18 mouse cellular contexts compared by ENCODE assay signal in genomic region chr1:130770487-130770886, GRCm38 (mm10). TPM values are rescaled to one million over a fixed set of nuclear protein-coding genes. Genes with fewer than 3 reads are reported as not detected.
A peak's percentile ranks its signal among the peaks of the same experiment; 100 is the strongest.
DNase-seq lines count a peak whose midpoint lies in the region; ATAC-seq and TF ChIP-seq lines count a peak whose summit lies in the region.
"Had no signal": no experiment of that assay in that cellular context is flagged by ENCODE, and none has a peak within 500 bp of the region (broad histone marks: within the 10 kb centered on the region; RNA-seq: fewer than 3 reads in every experiment).

No protein-coding gene starts in this region.

- H3K36me3 ChIP-seq in embryonic facial prominence, embryonic 11.5 days (replicated peaks; ENCODE audit: control insufficient read depth, insufficient read depth, low read depth, low read length) = no peaks in the 10 kb centered on the region
- no peaks in the 10 kb centered on the region for H3K36me3 ChIP-seq in embryonic facial prominence, embryonic 10.5 days (replicated peaks)
- no peaks in the 10 kb centered on the region for H3K36me3 ChIP-seq in embryonic facial prominence, embryonic 15.5 days
- H3K36me3 ChIP-seq in small intestine, adult 2 months (ENCODE audit: control insufficient read depth, insufficient read depth, low read length) = no peaks in the 10 kb centered on the region
- H3K36me3 ChIP-seq: hindbrain, embryonic 12.5 days; liver, embryonic 12.5 days; neural tube, embryonic 15.5 days had no signal

- TF ChIP-seq CTCF in small intestine, adult 2 months (IDR thresholded peaks at IDR 0.05; ENCODE audit: extremely low read depth, insufficient read length, insufficient replicate concordance, low read depth, low read length) = no peak

- WGBS in embryonic facial prominence, embryonic 11.5 days = 79% methylated on average over 4 of the region's 4 CpGs
- WGBS in embryonic facial prominence, embryonic 10.5 days = 83% methylated on average over 4 of the region's 4 CpGs
- 72% methylated on average over 4 of the region's 4 CpGs for WGBS in embryonic facial prominence, embryonic 15.5 days
- 51% methylated on average over 4 of the region's 4 CpGs for WGBS in small intestine, adult 2 months

- no peak for TF ChIP-seq POLR2A in small intestine, adult 2 months (IDR thresholded peaks at IDR 0.05; ENCODE audit: low read depth, low read length)

- H3K4me1 ChIP-seq in embryonic facial prominence, embryonic 11.5 days (ENCODE audit: control insufficient read depth, insufficient read depth, low read length) = no peaks in the 10 kb centered on the region
- H3K4me1 ChIP-seq in embryonic facial prominence, embryonic 10.5 days = no peaks in the 10 kb centered on the region
- H3K4me1 ChIP-seq in embryonic facial prominence, embryonic 15.5 days = no peaks in the 10 kb centered on the region; the same call in 1 of the 2 replicates
- H3K4me1 ChIP-seq in small intestine, adult 2 months (ENCODE audit: control insufficient read depth, insufficient read depth, insufficient read length, low read length) = peaks cover 22% of the 10 kb centered on the region; the same call in 1 of the 2 replicates
- H3K4me1 ChIP-seq: hindbrain, embryonic 12.5 days; neural tube, embryonic 15.5 days had no signal

- no peak overlapping the region for H3K27ac ChIP-seq in embryonic facial prominence, embryonic 11.5 days (replicated peaks; ENCODE audit: low read depth, low read length)
- no peak overlapping the region for H3K27ac ChIP-seq in embryonic facial prominence, embryonic 10.5 days (replicated peaks)
- peak overlapping the region; percentile 66 for H3K27ac ChIP-seq in embryonic facial prominence, embryonic 15.5 days (replicated peaks)
- H3K27ac ChIP-seq in small intestine, adult 2 months (ENCODE audit: insufficient read depth, low read depth, low read length) = 0 out of 2 replicates have a peak overlapping the region, but pooled peaks have one; percentile 30
- H3K27ac ChIP-seq: hindbrain, embryonic 12.5 days; liver, embryonic 12.5 days; neural tube, embryonic 15.5 days had no signal

- no peaks in the 10 kb centered on the region for H3K27me3 ChIP-seq in embryonic facial prominence, embryonic 11.5 days (ENCODE audit: control insufficient read depth, insufficient read depth, low read length)
- no peaks in the 10 kb centered on the region for H3K27me3 ChIP-seq in embryonic facial prominence, embryonic 10.5 days (replicated peaks; ENCODE audit: low read depth, poor library complexity, severe bottlenecking)
- H3K27me3 ChIP-seq in embryonic facial prominence, embryonic 15.5 days = no peaks in the 10 kb centered on the region
- no peaks in the 10 kb centered on the region for H3K27me3 ChIP-seq in small intestine, adult 2 months (ENCODE audit: control insufficient read depth, insufficient read depth, low read length)
- H3K27me3 ChIP-seq: hindbrain, embryonic 12.5 days; liver, embryonic 12.5 days; neural tube, embryonic 15.5 days had no signal

- H3K4me3 ChIP-seq in embryonic facial prominence, embryonic 11.5 days (ENCODE audit: low read depth, low read length) = no peak overlapping the region
- H3K4me3 ChIP-seq in embryonic facial prominence, embryonic 10.5 days = no peak overlapping the region
- H3K4me3 ChIP-seq in embryonic facial prominence, embryonic 15.5 days (replicated peaks) = no peak overlapping the region
- no peak overlapping the region for H3K4me3 ChIP-seq in small intestine, adult 2 months (ENCODE audit: low read depth, low read length)
- H3K4me3 ChIP-seq: hindbrain, embryonic 12.5 days; liver, embryonic 12.5 days; neural tube, embryonic 15.5 days had no signal

- no peak overlapping the region for H3K4me2 ChIP-seq in embryonic facial prominence, embryonic 11.5 days (ENCODE audit: low read depth, low read length)
- no peak overlapping the region for H3K4me2 ChIP-seq in embryonic facial prominence, embryonic 15.5 days (replicated peaks)
- H3K4me2 ChIP-seq: hindbrain, embryonic 12.5 days; liver, embryonic 12.5 days; neural tube, embryonic 15.5 days had no signal

- peak; percentile 9 for DNase-seq in embryonic facial prominence, embryonic 11.5 days (ENCODE audit: low spot score)
- no peak for DNase-seq in embryonic facial prominence, embryonic 10.5 days (ENCODE audit: low spot score)
- DNase-seq in lung, adult 18-20 months = peak; percentile 90 to 93
- no peak for DNase-seq in cerebellum, postnatal 14 days
- no peak for DNase-seq in gastrocnemius, adult 8-10 months (ENCODE audit: low spot score in 2 of 2)
- DNase-seq: adrenal gland, postnatal 25 days; cerebellum, postnatal 36 days; thymus, postnatal 36 days had no signal

- H3K9me3 ChIP-seq in embryonic facial prominence, embryonic 11.5 days (replicated peaks; ENCODE audit: control insufficient read depth, low read length) = no peaks in the 10 kb centered on the region
- H3K9me3 ChIP-seq in embryonic facial prominence, embryonic 10.5 days = no peaks in the 10 kb centered on the region
- H3K9me3 ChIP-seq in embryonic facial prominence, embryonic 15.5 days (replicated peaks) = no peaks in the 10 kb centered on the region
- H3K9me3 ChIP-seq: hindbrain, embryonic 12.5 days; liver, embryonic 12.5 days; neural tube, embryonic 15.5 days had no signal

- peak; percentile 44; the same call in 1 of the 2 replicates for ATAC-seq in embryonic facial prominence, embryonic 11.5 days (replicated peaks; ENCODE audit: insufficient number of reproducible peaks, low FRiP score, low TSS enrichment, low read depth)
- peak; percentile 47; the same call in 1 of the 2 replicates for ATAC-seq in embryonic facial prominence, embryonic 15.5 days (ENCODE audit: insufficient number of reproducible peaks, low FRiP score, low TSS enrichment, low read depth)
- no peak for ATAC-seq in activated CD4-positive, CD25-positive, alpha-beta regulatory T cell, adult 4 months
- ATAC-seq: liver, embryonic 12.5 days had no signal

- no peak overlapping the region for H3K9ac ChIP-seq in embryonic facial prominence, embryonic 11.5 days (replicated peaks; ENCODE audit: low read length)
- no peak overlapping the region for H3K9ac ChIP-seq in embryonic facial prominence, embryonic 15.5 days
- H3K9ac ChIP-seq: hindbrain, embryonic 12.5 days; liver, embryonic 12.5 days; neural tube, embryonic 15.5 days had no signal

RNA-seq across cellular contexts. Expression of gene Fcamr, which starts 30.2 kb away (rescaled TPM):
- polyA plus RNA-seq in embryonic facial prominence, embryonic 11.5 days (2014; fragmentation: Nextera tagmentation; extraction: Ambion mirVana) = not detected in 2 replicates
- polyA plus RNA-seq in embryonic facial prominence, embryonic 10.5 days (2016; fragmentation: Nextera tagmentation; extraction: Ambion mirVana) = not detected in 2 replicates
- polyA plus RNA-seq in embryonic facial prominence, embryonic 15.5 days (2015; fragmentation: Nextera tagmentation; extraction: Ambion mirVana) = 0.62 and 0.67 TPM in 2 replicates
- polyA plus RNA-seq in small intestine, adult 2 months (2012; rRNA removed) = 0.74 and 1.6 TPM in 2 replicates
- not detected for polyA plus RNA-seq in activated CD4-positive, CD25-positive, alpha-beta regulatory T cell, adult 4 months (2017; shearing (Covaris generic))
- total RNA-seq in gastrocnemius, adult 8-10 months (2022) = not detected
- total RNA-seq: adrenal gland, postnatal 25 days; left cerebral cortex, adult 8-10 months; megakaryocyte-erythroid progenitor cell, adult 5-6 weeks; monocyte, adult 5-6 weeks had no signal
- polyA plus RNA-seq: hindbrain, embryonic 12.5 days; liver, embryonic 12.5 days; neural tube, embryonic 15.5 days had no signal

RNA-seq across cellular contexts. Expression of gene AA986860, which starts 38.7 kb away (rescaled TPM):
- polyA plus RNA-seq in embryonic facial prominence, embryonic 11.5 days (2014; fragmentation: Nextera tagmentation; extraction: Ambion mirVana) = 0.67 and 0.89 TPM in 2 replicates
- 0.47 and 0.72 TPM in 2 replicates for polyA plus RNA-seq in embryonic facial prominence, embryonic 10.5 days (2016; fragmentation: Nextera tagmentation; extraction: Ambion mirVana)
- 12.7 and 14.3 TPM in 2 replicates for polyA plus RNA-seq in embryonic facial prominence, embryonic 15.5 days (2015; fragmentation: Nextera tagmentation; extraction: Ambion mirVana)
- 15.1 and 64.1 TPM in 2 replicates for polyA plus RNA-seq in small intestine, adult 2 months (2012; rRNA removed)
- under 1 TPM; 0.25 to 0.34 TPM for polyA plus RNA-seq in activated CD4-positive, CD25-positive, alpha-beta regulatory T cell, adult 4 months (2017; shearing (Covaris generic))
- total RNA-seq in gastrocnemius, adult 8-10 months (2022) = under 1 TPM in 3 of 4 experiments, not detected in 1; 0.09 to 0.22 (median 0.11) TPM

RNA-seq across cellular contexts. Expression of gene Pfkfb2, which starts 41.4 kb away (rescaled TPM):
- 5.1 and 5.7 TPM in 2 replicates for polyA plus RNA-seq in embryonic facial prominence, embryonic 11.5 days (2014; fragmentation: Nextera tagmentation; extraction: Ambion mirVana)
- 4.2 and 4.6 TPM in 2 replicates for polyA plus RNA-seq in embryonic facial prominence, embryonic 10.5 days (2016; fragmentation: Nextera tagmentation; extraction: Ambion mirVana)
- polyA plus RNA-seq in embryonic facial prominence, embryonic 15.5 days (2015; fragmentation: Nextera tagmentation; extraction: Ambion mirVana) = 9.2 and 10.1 TPM in 2 replicates
- 4.2 and 9.6 TPM in 2 replicates for polyA plus RNA-seq in small intestine, adult 2 months (2012; rRNA removed)
- 1 to 10 TPM; 2.7 to 3.9 TPM for polyA plus RNA-seq in activated CD4-positive, CD25-positive, alpha-beta regulatory T cell, adult 4 months (2017; shearing (Covaris generic))
- total RNA-seq in gastrocnemius, adult 8-10 months (2022) = 10 to 100 TPM in 3 of 4 experiments, 1 to 10 TPM in 1; 9.6 to 15.0 (median 11.7) TPM

RNA-seq across cellular contexts. Expression of gene Yod1, which starts 53.4 kb away (rescaled TPM):
- polyA plus RNA-seq in embryonic facial prominence, embryonic 11.5 days (2014; fragmentation: Nextera tagmentation; extraction: Ambion mirVana) = 5.9 and 7.5 TPM in 2 replicates
- 9.2 and 10.6 TPM in 2 replicates for polyA plus RNA-seq in embryonic facial prominence, embryonic 10.5 days (2016; fragmentation: Nextera tagmentation; extraction: Ambion mirVana)
- 11.8 and 14.9 TPM in 2 replicates for polyA plus RNA-seq in embryonic facial prominence, embryonic 15.5 days (2015; fragmentation: Nextera tagmentation; extraction: Ambion mirVana)
- 0.50 and 1.5 TPM in 2 replicates for polyA plus RNA-seq in small intestine, adult 2 months (2012; rRNA removed)
- polyA plus RNA-seq in activated CD4-positive, CD25-positive, alpha-beta regulatory T cell, adult 4 months (2017; shearing (Covaris generic)) = 10 to 100 TPM; 19.3 to 20.3 TPM
- 1 to 10 TPM; 2.9 to 4.0 (median 3.4) TPM for total RNA-seq in gastrocnemius, adult 8-10 months (2022)

RNA-seq across cellular contexts. Expression of gene Gm29427, which starts 54.9 kb away (rescaled TPM):
- not detected in 2 replicates for polyA plus RNA-seq in embryonic facial prominence, embryonic 11.5 days (2014; fragmentation: Nextera tagmentation; extraction: Ambion mirVana)
- polyA plus RNA-seq in embryonic facial prominence, embryonic 10.5 days (2016; fragmentation: Nextera tagmentation; extraction: Ambion mirVana) = not detected in 2 replicates
- not detected in 2 replicates for polyA plus RNA-seq in embryonic facial prominence, embryonic 15.5 days (2015; fragmentation: Nextera tagmentation; extraction: Ambion mirVana)
- not detected in 2 replicates for polyA plus RNA-seq in small intestine, adult 2 months (2012; rRNA removed)
- not detected for polyA plus RNA-seq in activated CD4-positive, CD25-positive, alpha-beta regulatory T cell, adult 4 months (2017; shearing (Covaris generic))
- not detected for total RNA-seq in gastrocnemius, adult 8-10 months (2022)
- total RNA-seq: megakaryocyte-erythroid progenitor cell, adult 5-6 weeks; monocyte, adult 5-6 weeks had no signal
- polyA plus RNA-seq: large intestine, adult 2 months; liver, embryonic 12.5 days; neural tube, embryonic 15.5 days had no signal

Comparison
In these comparisons a context has a peak if more than half of its experiments do, and no peak if none do; other contexts are left out.
1. DNase-seq: peak in embryonic facial prominence, embryonic 11.5 days (single experiment) and lung, adult 18-20 months (2 of 2); none in embryonic facial prominence, embryonic 10.5 days (single experiment), cerebellum, postnatal 14 days (0 of 2) and gastrocnemius, adult 8-10 months (0 of 2).
2. H3K27ac ChIP-seq: peak in embryonic facial prominence, embryonic 15.5 days (single experiment) and small intestine, adult 2 months (single experiment); none in embryonic facial prominence, embryonic 11.5 days (single experiment) and embryonic facial prominence, embryonic 10.5 days (single experiment).